Mouse (Mus musculus) E14TG2a.4 (cell line): ENCODE data around the gene Igfals.

ENCODE experiments used
- CTCF ChIP-seq: conservative IDR thresholded peaks from 2 replicates; pipeline ENCODE4 v1.5.1; 2014; ENCODE audit warnings: low read length
- NANOG ChIP-seq: IDR thresholded peaks from 2 replicates; pipeline ENCODE4 v1.6.1; 2014; ENCODE audit warnings: borderline replicate concordance, low read length, mixed read lengths
- POU5F1 ChIP-seq: IDR thresholded peaks from 2 replicates; pipeline ENCODE4 v1.6.1; 2014; ENCODE audit warnings: low read length, borderline replicate concordance

- no peak for TF ChIP-seq CTCF
- no peak for TF ChIP-seq NANOG
- TF ChIP-seq POU5F1: no peak
Measured at GRCm38 (mm10) chr17:24893276-24893675, 27.5 kb downstream of the Igfals start.
